Mouse (Mus musculus): ENCODE data around the gene Aqp3. TPM values are rescaled to one million over a fixed set of nuclear protein-coding genes. Genes with fewer than 3 reads are reported as not detected.
A peak's percentile ranks its signal among the peaks of the same experiment; 100 is the strongest.

Gene Aqp3
- total and polyA plus RNA-seq, 2 experiments from 2014 or later: 0.19 to 6.3 TPM

DNA sequence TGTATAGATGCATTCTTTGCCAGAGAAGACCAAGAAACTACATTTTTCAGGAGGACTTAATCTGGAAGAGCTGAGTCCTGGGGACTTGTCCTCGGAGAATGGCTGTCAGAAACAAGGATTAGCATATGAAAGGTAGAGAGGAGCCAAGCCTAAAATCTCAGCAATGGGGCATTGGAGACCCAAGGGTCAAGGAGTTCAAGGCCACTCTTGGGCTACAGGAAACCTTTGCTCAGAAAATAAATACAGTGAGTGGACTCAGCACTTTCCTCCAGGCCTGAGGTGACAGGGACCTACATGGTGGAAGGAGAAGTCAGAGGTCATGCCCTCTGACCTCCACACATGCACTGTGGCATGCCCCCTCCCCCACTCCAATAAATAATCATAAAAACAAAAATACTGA lies 3.0 kb upstream of the Aqp3 start:
- Histone ChIP-seq H3K4me2 (ENCODE audit: low read depth, low read length) (no peak overlapping the region), H3K9me3 (replicated peaks; ENCODE audit: control insufficient read depth, low read length) (no peaks in the 10 kb centered on the region), H3K4me1 (ENCODE audit: control insufficient read depth, insufficient read depth) (peaks cover 13% of the 10 kb centered on the region), H3K27ac (ENCODE audit: low read depth) (no peak overlapping the region), H3K4me3 (ENCODE audit: low read depth, low read length) (no peak overlapping the region), H3K9ac (replicated peaks; ENCODE audit: low read depth, low read length) (no peak overlapping the region), H3K27me3 (ENCODE audit: control insufficient read depth, insufficient read depth, low read length) (peaks cover 23% of the 10 kb centered on the region), H3K36me3 (replicated peaks; ENCODE audit: control insufficient read depth, insufficient read depth, low read length) (no peaks in the 10 kb centered on the region)
- TF ChIP-seq EP300 (IDR thresholded peaks at IDR 0.05; ENCODE audit: low read depth) (no peak), CTCF (IDR thresholded peaks at IDR 0.05; ENCODE audit: low read depth) (no peak)
- DNase-seq (ENCODE audit: low spot score) (no peak), ATAC-seq (ENCODE audit: insufficient read depth, low read depth) (no peak)
- WGBS: 38% methylated on average over 1 of the region's 1 CpGs

DNA sequence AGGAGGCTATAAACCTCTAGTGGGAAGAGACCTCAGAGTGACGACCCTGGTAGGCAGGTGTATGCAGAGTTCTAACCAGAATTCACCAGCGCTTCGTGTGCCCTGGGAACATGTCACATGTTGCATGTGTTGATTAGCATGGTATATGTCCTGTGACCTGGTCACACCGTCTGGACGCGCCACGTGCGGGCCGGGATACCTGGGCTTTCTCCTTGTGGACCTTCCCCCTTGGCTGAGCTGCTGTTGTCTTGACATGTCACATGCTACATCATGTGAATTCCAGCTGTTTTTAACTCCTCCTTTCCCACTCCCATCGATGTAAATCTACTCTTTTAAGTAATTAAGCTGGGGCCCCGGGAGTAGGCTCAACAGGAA lies 581 bp upstream of the Aqp3 start:
- Histone ChIP-seq H3K4me3 (ENCODE audit: low read depth, low read length) (peak overlapping the region; percentile 39), H3K9ac (replicated peaks; ENCODE audit: low read depth, low read length) (no peak overlapping the region), H3K4me1 (ENCODE audit: control insufficient read depth, insufficient read depth) (peaks cover 23% of the 10 kb centered on the region), H3K36me3 (replicated peaks; ENCODE audit: control insufficient read depth, insufficient read depth, low read length) (no peaks in the 10 kb centered on the region), H3K4me2 (ENCODE audit: low read depth, low read length) (peak overlapping the region; percentile 69), H3K27me3 (ENCODE audit: control insufficient read depth, insufficient read depth, low read length) (peaks cover 27% of the 10 kb centered on the region), H3K27ac (ENCODE audit: low read depth) (no peak overlapping the region), H3K9me3 (replicated peaks; ENCODE audit: control insufficient read depth, low read length) (no peaks in the 10 kb centered on the region)
- DNase-seq (ENCODE audit: low spot score) (no peak), ATAC-seq (ENCODE audit: insufficient read depth, low read depth) (0 out of 2 replicates have a peak, but pooled peaks have one; percentile 7)
- 19% methylated on average over 11 of the region's 11 CpGs for WGBS
- TF ChIP-seq CTCF (IDR thresholded peaks at IDR 0.05; ENCODE audit: low read depth) (no peak), EP300 (IDR thresholded peaks at IDR 0.05; ENCODE audit: low read depth) (no peak)

DNA sequence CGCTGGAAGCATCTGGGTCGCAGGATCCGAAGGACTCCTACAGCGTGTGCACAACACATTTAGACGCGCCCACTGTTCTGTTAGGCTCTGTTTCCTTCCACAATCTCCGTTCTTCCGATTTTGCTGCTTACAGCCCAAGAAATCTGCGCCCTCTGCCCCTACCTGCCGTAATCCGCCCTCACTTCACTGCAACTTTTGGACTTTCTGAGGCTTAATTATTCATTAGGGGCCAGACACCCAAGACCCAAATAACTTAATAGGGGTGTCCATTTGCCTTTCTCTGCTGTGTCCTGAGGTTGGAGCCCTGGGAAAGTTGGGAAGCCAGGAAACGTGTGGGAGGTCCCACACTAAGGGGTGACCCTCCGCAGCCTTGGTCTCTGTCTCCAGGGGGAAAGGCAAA lies 602 bp downstream of the Aqp3 start:
- Histone ChIP-seq H3K9ac (replicated peaks; ENCODE audit: low read depth, low read length) (0 out of 2 replicates have a peak overlapping the region, but pooled peaks have one; percentile 18), H3K4me2 (ENCODE audit: low read depth, low read length) (peak overlapping the region; percentile 69), H3K27me3 (ENCODE audit: control insufficient read depth, insufficient read depth, low read length) (peaks cover 27% of the 10 kb centered on the region), H3K9me3 (replicated peaks; ENCODE audit: control insufficient read depth, low read length) (no peaks in the 10 kb centered on the region), H3K27ac (ENCODE audit: low read depth) (no peak overlapping the region), H3K36me3 (replicated peaks; ENCODE audit: control insufficient read depth, insufficient read depth, low read length) (no peaks in the 10 kb centered on the region), H3K4me3 (ENCODE audit: low read depth, low read length) (no peak overlapping the region), H3K4me1 (ENCODE audit: control insufficient read depth, insufficient read depth) (peaks cover 23% of the 10 kb centered on the region)
- ATAC-seq (ENCODE audit: insufficient read depth, low read depth) (no peak), DNase-seq (ENCODE audit: low spot score) (no peak)
- 78% methylated on average over 13 of the region's 13 CpGs for WGBS
- TF ChIP-seq CTCF (IDR thresholded peaks at IDR 0.05; ENCODE audit: low read depth): no peak
- no peak for TF ChIP-seq EP300 (IDR thresholded peaks at IDR 0.05; ENCODE audit: low read depth)

DNA sequence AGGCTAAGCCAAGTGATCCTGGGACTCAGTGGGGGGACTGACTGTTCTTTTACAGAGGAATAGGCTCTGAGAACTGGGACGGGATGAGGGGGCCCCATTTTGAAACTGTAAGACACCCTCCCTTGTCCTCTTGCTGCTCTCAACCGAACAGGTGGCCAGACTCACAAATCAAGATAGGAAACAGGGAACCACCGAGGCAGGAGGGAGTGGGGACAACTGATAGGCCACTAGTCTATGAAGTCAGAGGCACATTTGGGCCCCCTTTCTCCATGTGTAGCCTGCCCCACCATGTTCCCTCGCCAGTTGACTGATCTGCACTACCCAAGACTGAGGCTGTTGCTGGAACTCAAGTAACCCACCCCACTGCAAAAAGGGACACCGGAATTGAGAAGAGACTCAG lies 1.2 kb downstream of the Aqp3 start:
- ATAC-seq (ENCODE audit: insufficient read depth, low read depth) (no peak), DNase-seq (ENCODE audit: low spot score) (no peak)
- Histone ChIP-seq H3K27me3 (ENCODE audit: control insufficient read depth, insufficient read depth, low read length) (peaks cover 27% of the 10 kb centered on the region), H3K4me2 (ENCODE audit: low read depth, low read length) (no peak overlapping the region), H3K9me3 (replicated peaks; ENCODE audit: control insufficient read depth, low read length) (no peaks in the 10 kb centered on the region), H3K9ac (replicated peaks; ENCODE audit: low read depth, low read length) (no peak overlapping the region), H3K27ac (ENCODE audit: low read depth) (no peak overlapping the region), H3K4me3 (ENCODE audit: low read depth, low read length) (no peak overlapping the region), H3K36me3 (replicated peaks; ENCODE audit: control insufficient read depth, insufficient read depth, low read length) (no peaks in the 10 kb centered on the region), H3K4me1 (ENCODE audit: control insufficient read depth, insufficient read depth) (peaks cover 23% of the 10 kb centered on the region)
- 82% methylated on average over 5 of the region's 5 CpGs for WGBS
- no peak for TF ChIP-seq CTCF (IDR thresholded peaks at IDR 0.05; ENCODE audit: low read depth)
- no peak for TF ChIP-seq EP300 (IDR thresholded peaks at IDR 0.05; ENCODE audit: low read depth)

DNA sequence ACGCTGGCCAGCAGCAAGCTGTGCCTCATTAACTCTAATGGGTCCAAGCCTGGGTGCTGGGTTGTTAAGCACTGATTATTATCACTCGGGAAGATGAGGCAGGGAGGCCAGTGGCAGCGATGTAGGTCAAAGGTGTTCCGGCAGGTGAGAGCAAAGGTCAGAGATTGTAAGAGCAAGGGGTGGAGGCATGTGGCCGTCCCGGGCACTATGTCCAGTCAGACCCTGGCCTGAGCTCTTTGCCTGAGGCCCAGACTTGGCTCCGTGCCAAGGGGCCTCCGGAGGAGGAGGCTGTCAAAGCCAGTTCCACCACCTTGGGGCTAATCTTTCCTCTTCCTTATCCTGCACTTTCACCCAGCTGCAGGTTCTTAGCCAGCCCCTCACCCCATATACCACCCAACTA lies 1.8 kb downstream of the Aqp3 start:
- DNase-seq (ENCODE audit: low spot score) (no peak), ATAC-seq (ENCODE audit: insufficient read depth, low read depth) (no peak)
- Histone ChIP-seq H3K4me3 (ENCODE audit: low read depth, low read length) (no peak overlapping the region), H3K9me3 (replicated peaks; ENCODE audit: control insufficient read depth, low read length) (no peaks in the 10 kb centered on the region), H3K4me1 (ENCODE audit: control insufficient read depth, insufficient read depth) (peaks cover 23% of the 10 kb centered on the region), H3K27ac (ENCODE audit: low read depth) (no peak overlapping the region), H3K4me2 (ENCODE audit: low read depth, low read length) (no peak overlapping the region), H3K27me3 (ENCODE audit: control insufficient read depth, insufficient read depth, low read length) (peaks cover 27% of the 10 kb centered on the region), H3K36me3 (replicated peaks; ENCODE audit: control insufficient read depth, insufficient read depth, low read length) (no peaks in the 10 kb centered on the region), H3K9ac (replicated peaks; ENCODE audit: low read depth, low read length) (no peak overlapping the region)
- 41% methylated on average over 8 of the region's 8 CpGs for WGBS
- TF ChIP-seq EP300 (IDR thresholded peaks at IDR 0.05; ENCODE audit: low read depth): no peak
- no peak for TF ChIP-seq CTCF (IDR thresholded peaks at IDR 0.05; ENCODE audit: low read depth)

DNA sequence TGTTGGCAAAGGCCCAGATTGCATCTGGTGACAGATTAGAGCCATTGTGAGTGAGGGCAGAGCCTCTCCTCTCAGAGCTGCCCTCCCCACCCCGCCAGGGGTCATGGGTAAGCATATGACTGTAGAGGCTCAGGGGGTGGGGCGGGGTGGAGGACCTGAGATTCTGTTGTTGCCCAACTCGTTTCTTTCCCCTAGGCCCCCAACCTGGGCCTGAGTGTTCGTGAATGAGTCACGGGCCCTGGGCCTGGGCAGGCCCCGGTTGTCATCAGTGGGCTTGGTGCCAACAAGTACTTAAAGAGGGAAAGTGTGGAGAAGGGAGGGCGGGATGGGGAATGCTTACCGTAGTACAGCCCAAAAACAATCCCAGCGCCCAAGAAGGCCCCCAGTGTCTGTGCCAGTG lies 3.6 kb downstream of the Aqp3 start:
- Histone ChIP-seq H3K27me3 (ENCODE audit: control insufficient read depth, insufficient read depth, low read length) (peaks cover 23% of the 10 kb centered on the region), H3K36me3 (replicated peaks; ENCODE audit: control insufficient read depth, insufficient read depth, low read length) (no peaks in the 10 kb centered on the region), H3K4me1 (ENCODE audit: control insufficient read depth, insufficient read depth) (peaks cover 23% of the 10 kb centered on the region), H3K4me2 (ENCODE audit: low read depth, low read length) (no peak overlapping the region), H3K9ac (replicated peaks; ENCODE audit: low read depth, low read length) (no peak overlapping the region), H3K27ac (ENCODE audit: low read depth) (no peak overlapping the region), H3K4me3 (ENCODE audit: low read depth, low read length) (no peak overlapping the region), H3K9me3 (replicated peaks; ENCODE audit: control insufficient read depth, low read length) (no peaks in the 10 kb centered on the region)
- ATAC-seq (ENCODE audit: insufficient read depth, low read depth) (peak; percentile 54), DNase-seq (ENCODE audit: low spot score) (peak; percentile 49)
- TF ChIP-seq CTCF (IDR thresholded peaks at IDR 0.05; ENCODE audit: low read depth) (no peak), EP300 (IDR thresholded peaks at IDR 0.05; ENCODE audit: low read depth) (no peak)
- 26% methylated on average over 9 of the region's 9 CpGs for WGBS

Data from heart, postnatal 0 days (tissue).